Mouse (Mus musculus): Measurements from ENCODE around the gene Dusp1.

DNA sequence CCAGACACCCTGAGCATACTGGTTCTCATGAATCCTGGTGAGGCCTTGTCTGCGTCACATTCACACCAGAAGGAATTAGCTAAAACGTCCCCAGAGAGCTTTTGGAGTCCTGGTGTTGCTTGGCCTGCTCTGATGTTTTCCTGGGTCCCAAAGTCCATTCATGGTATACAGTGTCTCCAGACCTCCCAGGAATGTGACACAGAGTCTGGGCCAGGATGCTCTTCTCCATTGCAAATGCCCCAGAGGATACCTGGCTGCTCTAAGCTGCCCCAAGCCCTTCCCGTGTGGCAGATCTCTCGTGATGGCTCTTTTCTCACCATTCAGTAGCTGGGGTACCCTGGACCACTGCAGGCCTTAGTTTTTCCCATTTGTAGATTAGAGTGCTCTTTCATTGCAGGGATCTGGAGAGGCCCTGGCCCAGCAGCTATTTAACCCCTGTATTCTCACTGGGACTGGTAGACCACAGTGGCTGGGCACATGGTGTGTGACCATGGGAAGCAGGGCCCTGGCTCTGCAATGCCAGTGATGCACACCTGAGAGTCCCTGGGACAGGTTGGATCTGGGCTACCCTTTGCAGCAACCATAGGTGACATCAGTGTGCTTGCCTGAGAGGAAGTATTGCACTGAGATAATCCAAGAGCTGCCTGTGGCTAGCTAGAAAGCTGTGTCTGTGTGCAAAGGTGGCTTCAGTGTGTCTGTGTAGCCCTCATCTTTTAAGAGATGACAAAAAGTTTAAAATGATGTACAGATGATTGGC, 7.8 kb upstream of the Dusp1 start:
- TF ChIP-seq CTCF (IDR thresholded peaks at IDR 0.05; ENCODE audit: low read depth) (no peak), EP300 (optimal IDR thresholded peaks at IDR 0.05) (no peak)

Data from stomach, postnatal 0 days (tissue).